8 mouse cellular contexts compared by ENCODE assay signal in the genomic region with DNA sequence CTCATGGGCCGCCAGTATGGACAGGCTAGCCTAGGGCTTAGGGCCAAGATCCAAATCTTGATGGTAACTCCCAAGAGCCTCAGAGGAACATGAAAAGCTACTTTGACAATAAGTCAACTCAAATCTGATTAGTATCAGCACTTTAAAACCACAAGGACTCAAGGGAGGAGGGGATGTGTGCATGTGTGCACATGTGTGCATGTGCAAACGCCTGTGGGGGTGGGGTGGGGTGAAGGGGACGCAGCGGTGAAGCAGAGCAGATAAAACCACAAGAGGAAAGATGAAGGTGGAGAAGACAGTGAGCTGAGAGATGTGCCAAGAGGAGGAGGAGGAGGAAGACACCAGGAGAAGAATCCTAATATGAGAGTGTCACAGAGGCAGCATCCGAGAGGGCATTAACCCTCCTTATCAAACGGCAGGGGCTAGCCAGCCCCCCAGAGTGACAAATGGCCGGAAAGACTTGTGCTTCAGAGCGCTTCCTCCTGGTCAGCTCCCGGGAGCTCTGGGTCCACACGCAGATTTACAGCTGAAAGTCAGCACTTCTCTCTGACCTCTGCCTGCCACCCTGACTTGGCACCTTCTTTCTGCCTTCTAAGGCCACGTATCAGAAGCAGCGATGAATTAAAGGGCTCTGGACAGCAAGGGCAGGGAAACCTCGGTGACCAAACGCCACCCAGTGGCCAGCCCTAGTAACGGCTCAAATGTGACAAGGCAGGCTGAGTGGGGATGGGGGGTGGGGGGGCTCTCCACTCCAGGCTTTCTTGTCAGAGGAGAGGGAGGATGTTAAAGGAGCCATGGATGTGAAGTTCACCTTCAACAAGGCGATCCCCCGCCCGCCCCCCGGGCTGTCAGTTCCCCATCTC. TPM values are rescaled to one million over a fixed set of nuclear protein-coding genes. Genes with fewer than 3 reads are reported as not detected.
DNase-seq lines count a peak whose midpoint lies in the region; TF ChIP-seq lines count a peak whose summit lies in the region.

No protein-coding gene starts in this region.

- H3K79me2 ChIP-seq in CH12.LX (replicated peaks; ENCODE audit: control insufficient read depth, extremely low read depth, insufficient read depth, poor library complexity, severe bottlenecking) = no peaks in the 10 kb centered on the region

- no peak for TF ChIP-seq EP300 in CH12.LX (IDR thresholded peaks at IDR 0.05; ENCODE audit: low read length)

- H3K27me3 ChIP-seq in CH12.LX (replicated peaks) = no peaks in the 10 kb centered on the region

- H3K4me3 ChIP-seq in CH12.LX (replicated peaks in 1 of 3; ENCODE audit: low read depth in 2 of 3, low read length in 2 of 3, poor library complexity in 1 of 3) = no peak overlapping the region
- no peak overlapping the region for H3K4me3 ChIP-seq in embryonic fibroblast, embryonic 13.5 days (ENCODE audit: insufficient read depth, low read length)

- TF ChIP-seq CTCF in CH12.LX (conservative IDR thresholded peaks at IDR 0.05 in 1 of 2, IDR thresholded peaks at IDR 0.05 in 1 of 2; ENCODE audit: low read depth in 2 of 2, low read length in 2 of 2) = peak; percentile 38 to 69; a peak in 3 of 4 replicates
- TF ChIP-seq CTCF in embryonic fibroblast, embryonic 13.5 days (IDR thresholded peaks at IDR 0.05; ENCODE audit: borderline replicate concordance, insufficient read depth, low read length) = peak; percentile 71; the same call in 1 of the 2 replicates

- peaks cover 3 to 30% of the 10 kb centered on the region in 2 experiments; a peak in 3 of 4 replicates for H3K4me1 ChIP-seq in CH12.LX (ENCODE audit: control insufficient read depth in 1 of 2, insufficient read depth in 2 of 2)
- no peaks in the 10 kb centered on the region for H3K4me1 ChIP-seq in embryonic fibroblast, embryonic 13.5 days (ENCODE audit: control insufficient read depth, insufficient read depth, low read length)

- H3K4me2 ChIP-seq in CH12.LX (ENCODE audit: insufficient read depth, low read depth, poor library complexity, severe bottlenecking) = no peak overlapping the region

- peaks cover 3% of the 10 kb centered on the region for H3K9me3 ChIP-seq in CH12.LX (replicated peaks; ENCODE audit: low read length)

- TF ChIP-seq POLR2A in CH12.LX (IDR thresholded peaks at IDR 0.05; ENCODE audit: low read depth, low read length) = no peak
- TF ChIP-seq POLR2A in embryonic fibroblast, embryonic 13.5 days (IDR thresholded peaks at IDR 0.05; ENCODE audit: low read depth, low read length) = no peak

- in situ Hi-C loops in CH12.LX (cut with MboI; ENCODE audit: low pct_ligation_motif_present, low pct_unique_long_range_greater_than_20kb, low sequenced_read_pairs) = loop anchor here (10.0 kb wide), 1 partner anchor 210 kb away; no protein-coding TSS in a partner anchor

- peak; percentile 67 for TF ChIP-seq RAD21 in CH12.LX (IDR thresholded peaks at IDR 0.05; ENCODE audit: low read depth, low read length)

- no peak overlapping the region for H3K27ac ChIP-seq in CH12.LX (ENCODE audit: insufficient read depth, low read depth)
- no peak overlapping the region for H3K27ac ChIP-seq in embryonic fibroblast, embryonic 13.5 days (ENCODE audit: insufficient read depth, low read length)

- dilution Hi-C loops in CH12.LX (cut with MboI; ENCODE audit: extremely low pct_ligation_motif_present, extremely low pct_unique_long_range_greater_than_20kb, low sequenced_read_pairs) = no loop called here

- H3K9ac ChIP-seq in CH12.LX (ENCODE audit: insufficient read depth, low read depth) = no peak overlapping the region

- DNase-seq in CH12.LX (ENCODE audit: extremely low read depth) = peak; percentile 37
- DNase-seq in adrenal gland, adult 18-20 months (ENCODE audit: low spot score in 2 of 2) = peak; percentile 35 to 54
- peak; percentile 52 to 74 for DNase-seq in heart, postnatal 14 days
- DNase-seq in kidney, postnatal 25 days = peak; percentile 72 to 79
- peak; percentile 49 for DNase-seq in lung, postnatal 25 days (ENCODE audit: low spot score)
- peak; percentile 20 for DNase-seq in retina, adult 2 months (ENCODE audit: low read depth, low spot score)
- peak; percentile 31 for DNase-seq in yolk sac, embryonic 10.5 days (ENCODE audit: low spot score)

- intact Hi-C loops in heart, postnatal 14 days (cut with DNase I) = loop anchor here (1.0 kb wide), 1 partner anchor 208 kb away; no protein-coding TSS in a partner anchor

- peaks cover 20 to 67% of the 10 kb centered on the region in 2 experiments for H3K36me3 ChIP-seq in CH12.LX (replicated peaks in 1 of 2; ENCODE audit: control insufficient read depth in 1 of 2, insufficient read depth in 1 of 2, low read length in 1 of 2)

TF ChIP-seq in CH12.LX, 34 proteins besides CTCF, POLR2A, EP300 and RAD21:
- peak; percentile 68 for TF ChIP-seq SMC3 (IDR thresholded peaks at IDR 0.05; ENCODE audit: low read depth, low read length)
- TF ChIP-seq MAZ (IDR thresholded peaks at IDR 0.05; ENCODE audit: low read depth, low read length) = no peak

RNA-seq across cellular contexts. Expression of a gene that starts 28.1 kb away (rescaled TPM):
- total RNA-seq in CH12.LX (2012; rRNA removed) (11.9 and 13.7 TPM in 2 replicates), CH12.LX (2014; rRNA removed) (7.9 and 8.6 TPM in 2 replicates)
- 11.6 and 12.5 TPM in 2 replicates for polyA plus RNA-seq in CH12.LX (2012; ENCODE audit: insufficient read length, low read depth)
- 10 to 100 TPM; 50.2 to 68.5 TPM for total RNA-seq in adrenal gland, adult 18-20 months (2021)
- polyA plus RNA-seq in embryonic fibroblast, embryonic 13.5 days (2011; ENCODE audit: insufficient read length, low read depth, missing spikeins) = 208 and 309 TPM in 2 replicates
- total RNA-seq in heart, postnatal 14 days (2021) = 10 to 100 TPM; 45.5 to 55.2 TPM

RNA-seq across cellular contexts. Expression of a gene that starts 33.1 kb away (rescaled TPM):
- total RNA-seq in CH12.LX (2012; rRNA removed) (not detected in 2 replicates), CH12.LX (2014; rRNA removed) (not detected in 2 replicates)
- not detected in 2 replicates for polyA plus RNA-seq in CH12.LX (2012; ENCODE audit: insufficient read length, low read depth)
- total RNA-seq in adrenal gland, adult 18-20 months (2021) = under 1 TPM in 1 of 2 experiments, not detected in 1; 0.06 TPM
- polyA plus RNA-seq in embryonic fibroblast, embryonic 13.5 days (2011; ENCODE audit: insufficient read length, low read depth, missing spikeins) = not detected in 2 replicates
- total RNA-seq in heart, postnatal 14 days (2021) = not detected

Comparison
In these comparisons a context has a peak if more than half of its experiments do, and no peak if none do; other contexts are left out.
1. DNase-seq: peak in every context shown above with its lines; median percentile 76 in kidney, postnatal 25 days; 63 in heart, postnatal 14 days; 49 in lung, postnatal 25 days; 44 in adrenal gland, adult 18-20 months; 37 in CH12.LX; 31 in yolk sac, embryonic 10.5 days; 20 in retina, adult 2 months.